Mouse (Mus musculus): ENCODE results near the gene Pfkp. TPM values are rescaled to one million over a fixed set of nuclear protein-coding genes. Genes with fewer than 3 reads are reported as not detected.

The Pfkp gene
- 1 to 10 TPM; 4.8 to 5.1 TPM for total RNA-seq (2021)
- long read RNA-seq, experiment 1, full-length matches to known transcripts, result 2 of 2 reads
- long read RNA-seq, experiment 1, partial matches to known transcripts, result 0 of 2 reads
- long read RNA-seq, experiment 1, other reads (novel, unspliced or antisense), result 0 of 2 reads
- long read RNA-seq, experiment 2, full-length matches to known transcripts, result 4 of 6 reads
- long read RNA-seq, experiment 2, partial matches to known transcripts, result 0 of 6 reads
- long read RNA-seq, experiment 2, other reads (novel, unspliced or antisense), result 2 of 6 reads

DNA sequence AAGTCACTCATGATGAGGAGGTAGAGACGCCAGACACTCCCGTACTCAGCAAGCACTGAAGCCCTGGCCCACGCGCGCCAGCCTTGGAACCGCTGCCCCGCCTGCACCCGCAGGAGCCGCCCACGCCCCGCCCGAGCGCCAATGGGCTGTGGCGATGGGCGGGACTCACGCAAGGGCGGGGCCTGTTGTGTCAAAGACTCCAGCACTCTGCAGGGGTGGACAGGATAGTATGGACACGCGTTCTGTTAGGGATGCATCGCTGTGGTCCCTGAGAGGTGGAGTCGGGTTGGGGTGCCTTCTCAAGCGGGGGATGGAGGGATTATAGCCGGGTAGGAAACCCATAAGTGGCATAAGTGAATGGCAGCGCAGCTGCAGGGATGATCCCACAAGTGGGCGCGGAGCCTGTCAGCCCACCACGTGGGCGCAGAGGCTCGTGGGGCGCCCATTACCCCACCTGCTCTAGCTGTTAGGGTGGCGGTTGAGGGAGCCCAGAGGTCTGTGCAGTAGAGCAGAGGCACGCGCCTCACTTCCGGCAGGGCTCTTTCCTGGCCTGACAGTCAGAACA is at the start of gene Pfkp:
Gene Pfkp, minus strand, starts transcription at position 109 of the 565 bp plus-strand sequence.
- peak; percentile 86 for DNase-seq

DNA sequence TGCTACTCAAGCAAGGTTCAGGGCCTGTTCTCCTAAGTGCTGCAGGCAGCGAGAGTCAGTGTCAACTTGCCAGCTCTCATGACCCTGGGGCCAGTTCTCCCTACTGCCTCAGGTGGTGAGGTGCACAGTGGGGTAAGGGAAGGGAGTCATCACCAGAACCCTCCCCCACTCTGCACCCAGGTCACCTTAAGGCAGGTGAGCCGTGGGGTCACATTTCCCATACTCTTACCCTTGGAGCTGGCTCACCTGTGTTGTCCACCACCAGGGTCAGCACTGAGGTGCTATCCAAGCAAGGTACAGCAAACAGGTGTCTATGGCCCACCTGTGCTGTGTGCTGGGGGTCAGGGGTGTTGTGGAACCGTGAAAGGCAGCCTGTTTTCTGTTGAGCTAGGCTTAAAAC is 42.0 kb upstream of the Pfkp start:
- DNase-seq, result no peak

DNA sequence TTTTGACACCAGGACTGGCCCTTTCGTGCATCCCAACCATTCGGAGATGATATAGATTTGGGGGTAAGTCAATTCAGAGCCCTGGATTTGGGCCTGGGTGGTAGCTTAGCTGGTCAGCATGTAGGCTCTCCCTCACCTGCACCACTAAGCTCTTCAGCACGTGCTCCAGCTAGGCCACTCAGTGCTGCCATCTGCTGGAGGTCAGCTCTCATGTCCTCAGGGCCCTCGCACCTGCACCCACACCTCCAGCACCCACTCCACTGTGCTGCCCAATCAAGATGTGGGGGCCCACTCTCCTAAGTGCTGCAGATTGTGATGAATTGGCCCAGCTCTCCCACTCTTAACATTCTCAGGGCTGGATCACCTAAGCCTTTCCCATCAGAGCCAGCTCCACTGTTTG is 41.4 kb upstream of the Pfkp start:
- no peak for DNase-seq

DNA sequence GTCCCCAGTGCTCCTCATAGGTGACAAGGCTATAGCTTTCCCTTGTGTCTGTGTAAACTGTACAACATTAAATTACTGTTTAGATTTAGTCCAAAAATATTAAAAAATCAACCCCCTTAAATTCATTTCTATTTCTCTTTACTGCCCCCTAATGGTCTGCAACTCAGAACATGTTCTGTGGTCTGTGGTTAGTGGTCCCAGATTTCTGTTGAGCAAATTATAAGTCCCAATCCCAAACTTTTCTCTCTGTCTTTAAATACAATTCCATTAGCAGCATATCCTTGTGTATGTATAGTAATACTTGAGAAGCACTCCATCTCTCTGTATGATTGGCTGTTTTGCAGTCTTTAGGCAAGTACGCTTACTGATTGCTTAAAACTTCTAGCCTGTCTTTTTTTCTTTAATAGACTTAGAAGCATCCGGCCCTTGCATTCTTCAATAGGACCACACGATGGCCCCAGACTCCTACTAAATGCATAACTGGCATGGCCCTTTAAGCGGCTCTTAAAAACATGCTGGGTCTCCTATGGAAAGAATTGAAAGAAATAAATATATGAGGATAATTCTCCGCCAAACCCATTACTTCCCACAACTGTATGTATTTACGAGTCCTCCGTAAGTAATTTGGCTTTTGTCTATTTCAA is 40.3 kb upstream of the Pfkp start:
- DNase-seq, result no peak

DNA sequence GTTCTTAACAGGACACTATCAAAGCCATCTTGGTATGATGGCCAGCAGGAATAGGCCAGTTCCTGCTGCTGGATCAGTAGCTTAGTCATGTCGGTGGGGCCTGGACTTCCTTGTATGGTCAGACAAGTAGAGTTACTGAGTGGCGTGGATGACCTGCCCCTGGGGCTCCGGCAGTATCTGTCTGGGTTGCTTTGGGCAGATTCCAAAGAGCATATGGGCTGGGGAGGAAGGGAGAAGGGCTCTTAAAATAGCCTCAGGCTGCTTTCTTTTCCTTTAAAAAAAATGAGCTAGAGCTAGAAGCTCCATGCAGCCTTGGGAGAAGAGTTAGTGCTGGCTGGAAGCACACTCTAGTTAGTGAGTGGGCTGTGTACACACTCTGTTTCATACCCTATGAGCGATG is 18.3 kb upstream of the Pfkp start:
- DNase-seq, result no peak

- DNase-seq, result no peak
These were observed 16.9 kb upstream of the Pfkp start for GRCm38 (mm10) chr13:6665506-6665905.

- no peak for DNase-seq
These were observed 15.6 kb upstream of the Pfkp start for GRCm38 (mm10) chr13:6664216-6664615.

DNA sequence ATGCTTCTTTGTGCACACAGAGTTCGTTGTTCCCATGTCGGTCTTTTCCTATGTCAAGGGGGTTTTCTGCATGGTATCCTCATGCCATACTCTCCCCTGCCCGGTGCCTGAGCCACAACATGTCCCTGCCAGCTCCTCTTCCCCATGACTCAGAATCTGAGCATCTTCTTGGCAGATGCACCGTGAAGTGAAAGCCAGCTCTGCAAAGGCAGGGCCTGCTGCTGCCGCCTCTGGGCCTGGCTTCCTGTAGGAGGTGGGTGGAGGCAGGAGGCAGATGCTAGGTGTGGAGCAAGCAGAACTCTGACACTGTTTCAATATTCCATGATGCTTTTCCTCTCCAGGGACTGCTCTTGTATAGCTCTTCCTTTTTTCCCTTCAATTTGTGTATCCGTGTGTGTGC is 10.7 kb upstream of the Pfkp start:
- peak; percentile 31 for DNase-seq

GRCm38 (mm10) chr13:6657300-6657699 is 8.7 kb upstream of the Pfkp start:
- DNase-seq, result no peak

DNA sequence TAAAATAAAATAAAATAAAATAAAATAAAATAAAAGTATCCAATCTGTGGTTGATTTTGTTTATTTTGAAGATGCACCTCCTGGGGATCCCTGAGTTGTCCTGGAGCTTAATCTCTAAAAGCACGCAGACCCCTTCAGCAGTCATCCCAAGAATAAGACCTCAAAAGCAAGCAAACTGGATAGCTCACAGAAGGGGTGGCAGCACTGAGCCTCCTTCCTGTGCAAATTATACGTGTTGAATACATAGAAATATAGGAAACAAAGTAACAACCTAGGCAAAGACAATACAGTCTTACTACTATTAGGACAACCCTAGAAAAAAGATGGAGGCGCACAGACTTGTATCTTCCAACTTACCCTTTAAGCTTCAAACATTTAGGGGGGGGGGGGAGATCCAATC is 965 bp upstream of the Pfkp start:
- no peak for DNase-seq

GRCm38 (mm10) chr13:6647992-6648668 is 447 bp downstream of the Pfkp start:
- no peak for DNase-seq

DNA sequence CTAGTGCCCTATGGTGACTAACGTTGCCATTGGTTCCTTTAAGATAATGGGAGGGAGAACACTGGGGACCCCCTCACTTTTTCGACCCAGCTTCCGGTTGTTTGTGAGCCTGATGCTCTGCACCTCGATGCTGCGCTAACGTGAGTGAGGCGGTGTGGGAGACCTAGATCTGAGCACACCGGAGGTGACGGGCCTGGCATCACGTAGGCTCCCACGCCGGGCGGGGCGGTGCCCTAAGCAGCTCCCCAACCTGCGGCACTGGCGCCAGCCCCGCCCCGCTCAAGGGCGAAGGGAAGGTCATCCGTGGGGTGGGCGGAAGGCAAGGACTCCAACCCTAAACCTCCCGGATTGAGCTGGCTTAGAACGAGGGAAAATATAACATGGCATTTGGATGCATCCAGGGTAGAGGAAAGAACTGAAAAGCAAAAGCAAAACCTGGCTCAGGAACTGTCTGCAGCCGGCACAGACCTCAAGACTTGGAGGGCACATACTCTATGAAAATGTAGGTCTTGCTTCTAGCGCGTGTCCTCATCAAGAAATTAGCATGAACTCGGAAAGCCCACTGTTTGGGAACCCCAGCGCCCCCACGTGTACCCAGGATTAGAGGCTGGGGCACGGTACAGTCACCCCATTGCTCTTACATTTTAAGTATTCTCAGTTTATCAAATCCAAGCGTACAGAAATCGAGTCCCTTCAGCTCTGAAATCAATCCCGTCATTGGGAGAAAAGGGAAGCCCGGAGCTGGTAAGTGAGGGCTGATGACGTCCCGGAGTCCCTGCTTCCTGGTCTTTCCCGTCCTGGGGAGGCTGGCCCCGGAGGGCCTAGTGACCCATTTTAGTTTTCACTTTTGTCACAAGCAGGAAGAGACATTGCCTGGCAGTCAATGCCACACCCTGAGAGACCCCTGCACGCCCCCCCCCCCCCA is 1.2 kb downstream of the Pfkp start:
- DNase-seq, result peak; percentile 38

DNA sequence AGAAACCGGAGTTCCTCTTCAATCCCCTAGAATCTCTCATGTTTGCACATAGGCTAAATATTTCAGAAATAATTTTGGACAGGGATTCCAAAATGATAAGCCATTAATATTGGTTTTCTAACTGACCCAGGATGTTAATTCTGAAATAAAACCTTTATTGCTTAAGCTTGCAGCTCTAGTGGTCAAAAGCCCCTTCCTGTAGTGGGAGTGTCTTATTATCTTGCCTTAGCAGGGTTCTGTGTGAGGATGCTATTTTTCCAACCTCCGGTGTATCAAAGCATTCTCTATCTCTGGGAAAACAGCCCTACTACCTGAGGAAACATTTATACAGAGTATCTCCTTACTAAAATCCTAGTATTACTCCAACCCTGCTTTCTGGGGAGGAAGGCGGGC is 1.9 kb downstream of the Pfkp start:
- DNase-seq, result no peak

GRCm38 (mm10) chr13:6646266-6646665 is 2.3 kb downstream of the Pfkp start:
- no peak for DNase-seq

GRCm38 (mm10) chr13:6643968-6644367 is 4.6 kb downstream of the Pfkp start:
- DNase-seq, result no peak

GRCm38 (mm10) chr13:6643026-6643425 is 5.6 kb downstream of the Pfkp start:
- DNase-seq, result no peak

DNA sequence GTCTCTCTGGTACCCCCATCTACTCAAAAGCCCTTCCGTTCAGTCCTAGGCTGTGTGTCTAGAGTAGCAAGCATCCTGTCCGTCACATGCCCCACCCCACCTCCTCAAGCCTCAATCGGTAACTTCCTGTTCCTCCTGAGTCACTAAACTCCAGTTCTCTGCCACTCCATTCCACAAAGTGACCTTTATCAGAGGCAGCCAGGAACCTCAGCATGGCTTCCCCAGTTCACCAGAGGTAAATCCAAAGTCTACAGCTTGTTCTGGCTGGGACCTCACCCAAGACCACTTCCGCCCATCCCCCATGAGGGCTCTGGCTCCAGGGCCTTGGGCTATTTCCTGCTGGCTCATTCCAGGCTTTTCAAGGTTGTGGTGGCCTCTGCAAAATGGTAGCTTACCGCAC is 6.1 kb downstream of the Pfkp start:
- DNase-seq, result no peak

GRCm38 (mm10) chr13:6641497-6641896 is 7.1 kb downstream of the Pfkp start:
- no peak for DNase-seq

DNA sequence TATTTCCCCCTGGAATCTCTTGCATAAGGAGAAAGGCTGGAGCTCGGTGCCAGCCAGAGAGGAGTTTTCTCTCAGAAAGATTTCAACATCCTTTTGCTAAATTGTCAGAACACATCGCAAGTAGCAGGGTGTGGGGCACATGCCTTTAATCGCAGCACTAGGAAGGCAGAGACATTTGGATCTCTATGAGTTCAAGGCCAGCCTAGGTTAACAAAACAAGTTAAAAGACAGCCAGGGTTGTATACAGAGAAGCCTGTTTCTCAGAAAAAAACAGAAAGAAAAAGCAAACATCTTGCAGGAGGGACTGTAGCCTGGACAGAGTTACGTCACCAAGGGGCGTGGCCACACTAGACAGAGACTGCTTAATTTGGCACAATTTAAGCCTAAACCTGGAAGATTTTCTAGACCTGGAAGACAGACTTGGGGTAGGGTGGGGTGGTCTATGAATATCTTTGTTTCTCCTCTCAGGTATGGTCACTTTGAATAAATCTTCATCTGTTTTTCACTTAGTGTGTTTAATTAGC is 9.0 kb downstream of the Pfkp start:
- no peak for DNase-seq

DNA sequence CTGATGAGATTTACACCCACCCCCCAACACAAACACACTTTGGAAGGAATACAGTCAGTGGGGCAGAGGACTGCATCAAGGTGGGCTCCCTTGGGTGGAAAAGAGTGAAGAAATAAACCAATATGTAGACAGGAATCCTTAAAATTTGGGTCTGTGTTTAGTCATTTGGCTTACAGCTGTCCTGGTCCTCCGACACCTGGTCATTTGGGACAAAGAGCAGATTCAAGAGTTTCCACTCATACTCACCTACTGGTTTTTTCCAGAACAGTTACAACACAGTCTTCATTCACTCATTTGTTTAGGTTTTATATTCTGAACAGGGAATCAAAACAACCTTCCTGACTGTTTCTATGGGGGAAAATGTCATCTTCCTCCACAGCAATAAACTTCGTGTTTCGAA is 9.6 kb downstream of the Pfkp start:
- DNase-seq, result no peak

DNA sequence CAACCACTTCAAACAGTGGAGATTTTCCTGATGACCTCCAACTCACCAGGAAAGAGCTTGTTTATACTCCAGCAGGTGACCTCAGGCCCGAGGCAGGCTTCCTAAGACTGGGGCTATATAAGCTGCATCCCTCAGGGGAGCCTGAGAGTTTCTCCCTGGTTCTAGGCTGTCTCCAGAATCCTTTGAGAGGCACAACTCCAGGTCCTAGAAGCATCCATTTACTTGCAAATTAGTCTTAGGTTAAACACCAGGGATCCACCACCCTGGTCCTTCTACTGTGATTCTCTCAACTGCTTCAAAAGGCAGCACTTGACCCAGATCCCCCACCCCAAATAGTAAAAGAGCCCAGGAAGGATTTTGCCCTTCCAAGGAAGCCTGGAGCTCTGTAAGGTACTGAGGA is 10.2 kb downstream of the Pfkp start:
- DNase-seq, result no peak

DNA sequence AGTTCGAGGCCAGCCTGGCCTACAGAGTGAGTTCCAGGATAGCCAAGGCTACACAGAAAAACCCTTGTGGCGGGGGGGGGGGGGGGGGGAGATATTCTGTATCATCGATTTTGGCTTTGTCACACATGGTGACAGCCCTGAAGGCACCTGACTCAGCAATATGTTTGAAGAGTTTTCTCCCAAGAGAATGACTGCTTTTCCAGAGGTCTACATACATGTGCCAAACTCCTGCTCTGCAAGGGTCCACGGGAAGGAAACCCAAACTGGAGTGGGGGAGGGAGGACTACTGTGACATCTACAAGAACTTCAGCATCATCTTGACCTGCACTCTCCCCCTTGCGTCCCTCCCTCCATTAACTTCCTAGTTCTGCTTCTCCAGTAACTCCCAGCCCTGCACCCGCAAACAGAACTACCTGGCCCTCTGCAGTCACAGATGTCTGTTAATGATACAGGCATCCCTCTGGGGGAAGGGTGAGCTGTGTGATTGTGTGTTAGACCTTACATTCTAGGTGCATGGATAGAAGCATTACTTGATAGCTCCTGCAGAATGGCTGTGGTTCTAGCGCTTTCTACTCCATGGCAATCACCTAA is 10.9 kb downstream of the Pfkp start:
- no peak for DNase-seq
